Mouse (Mus musculus) olfactory bulb, adult 2 months (tissue): ENCODE data around the gene Rb1.

Experiments used
- CTCF ChIP-seq: fragments of 200-500 bp; IDR thresholded peaks from 2 replicates; pipeline ENCODE4 v1.5.1; 2012; ENCODE audit warnings: low read depth, mild to moderate bottlenecking, low read length, moderate library complexity; ENCODE audit not compliant: insufficient read depth
- POLR2A ChIP-seq: fragments of 200-500 bp; IDR thresholded peaks from 2 replicates; pipeline ENCODE4 v1.6.1; 2012; ENCODE audit warnings: mild to moderate bottlenecking, low read depth, low read length, moderate library complexity; ENCODE audit not compliant: insufficient read depth

DNA sequence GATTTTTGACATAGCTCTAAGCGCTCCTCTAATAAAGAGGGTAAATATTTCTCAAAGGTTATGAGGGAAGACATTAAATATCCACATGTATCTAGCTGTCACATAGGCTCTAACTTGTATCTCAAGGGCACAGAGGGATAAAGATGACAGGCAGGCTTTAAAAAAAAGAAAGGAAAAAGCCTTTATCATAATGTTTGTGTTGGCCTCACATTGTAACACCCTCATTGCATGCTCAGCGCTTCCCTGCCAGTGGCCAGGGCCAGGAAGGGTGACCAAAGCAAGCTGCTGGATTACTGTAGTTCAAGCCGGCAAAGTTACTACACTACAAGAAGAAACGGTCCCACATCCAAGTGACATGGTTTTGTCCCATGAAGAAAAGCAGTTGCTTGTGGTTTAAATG lies 5.8 kb upstream of the Rb1 start:
- TF ChIP-seq CTCF (no peak), POLR2A (no peak)
